Mouse (Mus musculus): ENCODE data around the gene Usp54. TPM values are rescaled to one million over a fixed set of nuclear protein-coding genes. Genes with fewer than 3 reads are reported as not detected.
A peak's percentile ranks its signal among the peaks of the same experiment; 100 is the strongest.

Gene Usp54
- polyA plus RNA-seq (2014; fragmentation: Nextera tagmentation; extraction: Ambion mirVana) = 14.0 and 15.7 TPM in 2 replicates

DNA sequence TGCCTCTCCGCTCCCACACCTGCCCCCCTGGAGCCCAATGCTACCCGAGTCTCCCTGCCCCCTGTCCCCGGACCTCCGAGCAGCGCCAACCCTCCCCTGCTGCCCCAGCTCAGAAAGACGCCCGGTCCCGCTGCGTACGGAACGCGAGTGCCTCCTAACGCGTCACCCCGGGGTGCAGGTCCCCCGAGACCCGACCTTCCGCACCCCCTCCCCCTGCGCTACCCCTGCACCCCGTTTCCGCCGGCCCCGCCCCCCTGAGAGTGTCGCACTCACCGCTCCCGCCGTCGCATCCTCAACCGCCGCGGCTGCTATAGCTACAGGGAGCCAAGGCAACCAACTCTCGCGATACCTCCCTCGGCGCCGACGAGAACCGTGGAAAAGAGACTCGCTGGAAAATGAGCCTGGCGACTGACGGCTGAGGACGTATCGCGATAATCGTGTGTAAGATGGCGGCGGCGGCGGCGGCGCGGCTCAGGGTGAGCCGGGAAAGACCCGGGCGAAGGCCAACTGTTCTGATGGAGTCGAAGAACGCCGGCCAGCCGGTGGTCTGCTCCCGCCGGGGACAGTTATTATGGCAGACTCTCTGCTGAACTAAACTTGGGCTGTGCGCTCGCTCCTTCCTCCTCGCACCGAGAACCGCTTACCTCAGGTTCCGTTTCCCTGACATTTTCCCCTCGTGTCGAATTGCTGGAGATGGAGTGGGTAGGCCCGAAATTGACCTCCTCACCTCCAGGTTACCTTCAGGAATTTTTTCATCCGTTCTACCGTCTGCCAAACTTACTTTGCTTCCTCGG lies at the start of gene Usp54:
TSS of gene Usp54 (minus strand) at position 420 of the 794 bp plus-strand sequence.
- ATAC-seq (ENCODE audit: insufficient read depth, low FRiP score, low TSS enrichment) = peak; percentile 95
- under 1% methylated on average over 73 of the region's 73 CpGs for WGBS
- peak within 1 kb of the TSS; percentile 91 for H3K4me3 ChIP-seq (ENCODE audit: low read depth, low read length)
- no peaks in the 10 kb centered on the region for H3K36me3 ChIP-seq (ENCODE audit: control insufficient read depth, insufficient read depth, low read length)
- H3K9ac ChIP-seq (ENCODE audit: low read length) = peak within 1 kb of the TSS; percentile 95
- H3K4me1 ChIP-seq (ENCODE audit: control insufficient read depth, insufficient read depth, low read length) = peaks cover 5% of the 10 kb centered on the region
- peak within 1 kb of the TSS; percentile 77 for H3K4me2 ChIP-seq (ENCODE audit: low read depth)
- H3K9me3 ChIP-seq (ENCODE audit: control insufficient read depth, low read length) = no peaks in the 10 kb centered on the region
- DNase-seq (ENCODE audit: low spot score) = peak; percentile 97
- no peaks in the 10 kb centered on the region for H3K27me3 ChIP-seq (ENCODE audit: control insufficient read depth, insufficient read depth, low read length)
- H3K27ac ChIP-seq (ENCODE audit: low read depth, low read length) = peak within 1 kb of the TSS; percentile 88

DNA sequence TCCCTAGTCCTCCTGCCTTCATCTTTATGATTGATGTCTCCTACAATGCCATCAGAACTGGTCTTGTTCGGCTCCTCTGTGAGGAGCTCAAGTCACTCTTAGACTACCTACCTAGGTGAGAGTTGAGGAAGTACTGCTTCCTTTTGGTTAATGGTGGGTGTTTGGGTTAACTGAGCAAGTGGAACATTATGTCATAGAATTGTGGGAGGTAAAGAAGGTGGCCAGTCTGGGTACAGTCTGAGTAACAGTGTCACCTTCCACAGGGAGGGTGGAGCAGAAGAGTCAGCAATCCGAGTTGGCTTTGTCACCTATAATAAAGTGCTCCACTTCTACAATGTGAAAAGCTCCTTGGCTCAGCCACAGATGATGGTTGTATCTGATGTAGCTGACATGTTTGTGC lies 48.1 kb upstream of the Usp54 start:
- Histone ChIP-seq H3K9me3 (ENCODE audit: control insufficient read depth, low read length) (no peaks in the 10 kb centered on the region), H3K4me1 (ENCODE audit: control insufficient read depth, insufficient read depth, low read length) (no peaks in the 10 kb centered on the region), H3K27ac (ENCODE audit: low read depth, low read length) (no peak overlapping the region), H3K9ac (ENCODE audit: low read length) (no peak overlapping the region), H3K36me3 (ENCODE audit: control insufficient read depth, insufficient read depth, low read length) (peaks cover 41% of the 10 kb centered on the region), H3K27me3 (ENCODE audit: control insufficient read depth, insufficient read depth, low read length) (no peaks in the 10 kb centered on the region), H3K4me3 (ENCODE audit: low read depth, low read length) (no peak overlapping the region), H3K4me2 (ENCODE audit: low read depth) (no peak overlapping the region)
- ATAC-seq (ENCODE audit: insufficient read depth, low FRiP score, low TSS enrichment) (no peak), DNase-seq (ENCODE audit: low spot score) (no peak)
- WGBS = 91% methylated on average over 2 of the region's 2 CpGs

DNA sequence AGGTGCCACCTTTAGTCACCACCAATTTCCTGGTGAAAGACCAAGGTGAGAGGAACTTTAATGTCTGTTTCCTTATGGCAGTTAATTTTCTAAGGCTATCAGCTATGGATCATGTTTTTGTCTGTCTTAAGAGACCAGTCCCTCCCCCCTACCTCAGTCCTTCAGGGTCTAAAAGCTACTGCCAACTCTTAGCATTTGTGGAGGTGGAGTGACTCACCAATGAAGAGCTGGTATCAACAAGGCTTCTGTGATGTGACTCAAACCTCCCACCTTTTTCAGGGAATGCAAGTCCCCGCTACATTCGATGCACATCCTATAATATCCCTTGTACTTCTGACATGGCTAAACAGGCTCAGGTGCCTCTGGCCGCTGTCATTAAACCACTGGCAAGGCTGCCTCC lies 45.7 kb upstream of the Usp54 start:
- no peak overlapping the region for H3K9ac ChIP-seq (ENCODE audit: low read length)
- DNase-seq (ENCODE audit: low spot score) (no peak), ATAC-seq (ENCODE audit: insufficient read depth, low FRiP score, low TSS enrichment) (no peak)
- peaks cover 48% of the 10 kb centered on the region for H3K36me3 ChIP-seq (ENCODE audit: control insufficient read depth, insufficient read depth, low read length)
- WGBS = 92% methylated on average over 3 of the region's 3 CpGs
- no peak overlapping the region for H3K4me2 ChIP-seq (ENCODE audit: low read depth)
- no peak overlapping the region for H3K27ac ChIP-seq (ENCODE audit: low read depth, low read length)
- H3K4me1 ChIP-seq (ENCODE audit: control insufficient read depth, insufficient read depth, low read length) = no peaks in the 10 kb centered on the region
- H3K9me3 ChIP-seq (ENCODE audit: control insufficient read depth, low read length) = no peaks in the 10 kb centered on the region
- no peak overlapping the region for H3K4me3 ChIP-seq (ENCODE audit: low read depth, low read length)
- no peaks in the 10 kb centered on the region for H3K27me3 ChIP-seq (ENCODE audit: control insufficient read depth, insufficient read depth, low read length)

DNA sequence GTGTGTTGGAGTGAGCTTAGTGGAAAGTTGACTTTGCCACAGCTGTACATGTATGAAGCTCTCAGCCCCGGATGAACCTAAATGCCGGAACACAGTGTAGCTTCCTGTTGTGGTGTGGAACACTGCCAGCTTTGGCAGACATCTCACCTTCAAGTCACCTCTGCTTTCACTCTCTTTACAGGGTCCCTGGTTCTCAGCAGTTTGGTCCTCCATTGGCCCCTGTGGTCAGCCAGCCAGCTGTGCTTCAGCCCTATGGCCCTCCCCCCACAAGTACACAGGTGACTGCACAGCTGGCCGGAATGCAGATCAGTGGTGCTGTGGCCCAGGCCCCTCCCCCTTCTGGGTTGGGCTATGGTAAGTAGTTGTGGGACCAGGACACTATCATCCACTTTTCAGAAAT lies 41.6 kb upstream of the Usp54 start:
- DNase-seq (ENCODE audit: low spot score) (no peak), ATAC-seq (ENCODE audit: insufficient read depth, low FRiP score, low TSS enrichment) (no peak)
- H3K4me3 ChIP-seq (ENCODE audit: low read depth, low read length) = no peak overlapping the region
- H3K4me1 ChIP-seq (ENCODE audit: control insufficient read depth, insufficient read depth, low read length) = no peaks in the 10 kb centered on the region
- no peaks in the 10 kb centered on the region for H3K27me3 ChIP-seq (ENCODE audit: control insufficient read depth, insufficient read depth, low read length)
- no peak overlapping the region for H3K9ac ChIP-seq (ENCODE audit: low read length)
- 87% methylated on average over 3 of the region's 3 CpGs for WGBS
- H3K27ac ChIP-seq (ENCODE audit: low read depth, low read length) = no peak overlapping the region
- H3K9me3 ChIP-seq (ENCODE audit: control insufficient read depth, low read length) = no peaks in the 10 kb centered on the region
- no peak overlapping the region for H3K4me2 ChIP-seq (ENCODE audit: low read depth)
- peaks cover 40% of the 10 kb centered on the region for H3K36me3 ChIP-seq (ENCODE audit: control insufficient read depth, insufficient read depth, low read length)

DNA sequence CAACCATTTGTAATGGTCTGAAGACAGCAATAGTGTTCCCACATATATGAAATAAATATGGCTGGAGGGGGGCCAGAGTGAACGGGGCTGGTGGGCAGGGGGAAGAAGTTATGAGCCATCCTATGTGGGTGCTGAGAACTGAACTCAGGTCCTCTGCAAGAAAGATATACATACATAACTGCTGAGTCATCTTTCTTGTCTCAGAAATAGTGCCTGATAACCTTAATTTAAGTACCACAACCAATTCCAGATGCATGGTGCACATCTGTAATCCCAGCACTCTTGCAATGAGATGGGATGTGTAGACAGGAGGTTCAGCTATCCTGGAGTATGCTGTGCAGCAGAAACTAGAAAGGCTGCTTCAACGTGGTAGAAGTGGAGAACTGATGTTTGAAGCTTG lies 40.9 kb upstream of the Usp54 start:
- Histone ChIP-seq H3K36me3 (ENCODE audit: control insufficient read depth, insufficient read depth, low read length) (peaks cover 36% of the 10 kb centered on the region), H3K4me3 (ENCODE audit: low read depth, low read length) (no peak overlapping the region), H3K4me1 (ENCODE audit: control insufficient read depth, insufficient read depth, low read length) (no peaks in the 10 kb centered on the region), H3K27ac (ENCODE audit: low read depth, low read length) (no peak overlapping the region), H3K4me2 (ENCODE audit: low read depth) (no peak overlapping the region), H3K27me3 (ENCODE audit: control insufficient read depth, insufficient read depth, low read length) (no peaks in the 10 kb centered on the region), H3K9me3 (ENCODE audit: control insufficient read depth, low read length) (no peaks in the 10 kb centered on the region), H3K9ac (ENCODE audit: low read length) (no peak overlapping the region)
- WGBS = 91% methylated on average over 2 of the region's 2 CpGs
- DNase-seq (ENCODE audit: low spot score) = no peak
- no peak for ATAC-seq (ENCODE audit: insufficient read depth, low FRiP score, low TSS enrichment)

DNA sequence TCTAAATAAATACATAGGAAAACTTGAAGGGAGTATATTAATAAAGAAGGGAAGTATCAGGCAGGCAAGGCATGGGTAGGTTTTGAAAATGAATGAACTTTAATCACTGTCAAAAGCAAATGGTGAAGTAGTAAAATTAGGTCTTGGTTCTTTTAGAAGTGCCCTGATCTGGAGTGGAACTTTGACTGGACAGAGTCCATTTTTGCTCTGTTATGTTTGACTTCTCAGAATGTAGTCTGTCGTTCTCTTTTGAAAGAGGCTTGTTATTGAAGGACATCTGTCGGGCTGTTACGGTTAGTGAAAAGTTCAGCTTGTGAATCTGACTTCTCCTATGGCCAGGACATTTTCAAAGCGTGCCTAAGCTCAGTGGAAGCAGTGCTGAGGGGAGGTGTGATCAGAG lies 37.0 kb upstream of the Usp54 start:
- WGBS = 94% methylated on average over 4 of the region's 4 CpGs
- DNase-seq (ENCODE audit: low spot score) = no peak
- no peaks in the 10 kb centered on the region for H3K4me1 ChIP-seq (ENCODE audit: control insufficient read depth, insufficient read depth, low read length)
- H3K9me3 ChIP-seq (ENCODE audit: control insufficient read depth, low read length) = no peaks in the 10 kb centered on the region
- no peak overlapping the region for H3K9ac ChIP-seq (ENCODE audit: low read length)
- no peak for ATAC-seq (ENCODE audit: insufficient read depth, low FRiP score, low TSS enrichment)
- H3K27me3 ChIP-seq (ENCODE audit: control insufficient read depth, insufficient read depth, low read length) = no peaks in the 10 kb centered on the region
- no peak overlapping the region for H3K4me2 ChIP-seq (ENCODE audit: low read depth)
- H3K4me3 ChIP-seq (ENCODE audit: low read depth, low read length) = no peak overlapping the region
- no peak overlapping the region for H3K27ac ChIP-seq (ENCODE audit: low read depth, low read length)
- peaks cover 28% of the 10 kb centered on the region for H3K36me3 ChIP-seq (ENCODE audit: control insufficient read depth, insufficient read depth, low read length)

DNA sequence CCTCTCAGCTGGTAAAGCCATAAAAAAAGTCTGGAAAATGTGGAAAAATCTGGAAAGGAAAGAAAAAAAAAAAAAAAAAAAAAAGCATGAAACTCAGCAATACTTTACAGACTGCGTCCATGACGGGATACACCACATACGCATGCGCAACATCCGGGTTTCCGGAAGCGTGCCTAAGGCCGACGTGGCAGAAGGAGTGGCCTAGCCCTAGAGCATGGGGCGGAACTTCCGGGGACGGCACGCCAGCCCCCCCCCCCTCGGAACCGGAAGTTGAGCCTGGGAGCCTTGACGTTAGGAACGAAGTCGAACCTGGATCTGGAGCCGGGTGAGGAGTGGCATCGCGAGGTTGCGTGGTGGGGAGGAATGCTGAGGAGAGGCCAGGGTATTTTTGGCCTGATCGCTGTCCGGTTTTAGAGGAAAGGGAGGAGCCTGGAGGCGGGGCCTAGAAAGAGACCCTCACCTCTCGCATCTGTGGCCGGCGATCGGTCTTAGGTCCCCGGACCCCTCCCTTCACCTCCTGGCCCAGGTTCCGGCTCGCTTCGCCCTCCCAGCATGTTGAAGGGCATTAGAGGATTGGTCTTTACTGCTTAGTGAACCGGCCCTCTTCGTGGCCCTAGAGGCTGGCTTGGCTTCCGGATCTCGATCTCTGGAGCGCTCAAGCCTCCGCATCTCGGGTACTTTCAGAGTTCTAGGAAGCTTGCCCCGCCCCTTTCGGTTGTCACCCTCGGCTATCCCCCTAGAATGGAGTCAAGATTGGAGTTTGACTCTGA lies 33.4 kb upstream of the Usp54 start, which contains the start of gene Sec24c:
TSS of gene Sec24c (plus strand) at position 245 of the 770 bp plus-strand sequence.
- no peaks in the 10 kb centered on the region for H3K27me3 ChIP-seq (ENCODE audit: control insufficient read depth, insufficient read depth, low read length)
- H3K27ac ChIP-seq (ENCODE audit: low read depth, low read length) = peak within 1 kb of the TSS; percentile 49
- no peaks in the 10 kb centered on the region for H3K4me1 ChIP-seq (ENCODE audit: control insufficient read depth, insufficient read depth, low read length)
- H3K36me3 ChIP-seq (ENCODE audit: control insufficient read depth, insufficient read depth, low read length) = peaks cover 13% of the 10 kb centered on the region
- peak within 1 kb of the TSS; percentile 70 for H3K4me2 ChIP-seq (ENCODE audit: low read depth)
- ATAC-seq (ENCODE audit: insufficient read depth, low FRiP score, low TSS enrichment) (peak; percentile 97), DNase-seq (ENCODE audit: low spot score) (peak; percentile 99)
- H3K9me3 ChIP-seq (ENCODE audit: control insufficient read depth, low read length) = no peaks in the 10 kb centered on the region
- H3K9ac ChIP-seq (ENCODE audit: low read length) = peak within 1 kb of the TSS; percentile 69
- under 1% methylated on average over 42 of the region's 43 CpGs for WGBS
- H3K4me3 ChIP-seq (ENCODE audit: low read depth, low read length) = peak within 1 kb of the TSS; percentile 79

DNA sequence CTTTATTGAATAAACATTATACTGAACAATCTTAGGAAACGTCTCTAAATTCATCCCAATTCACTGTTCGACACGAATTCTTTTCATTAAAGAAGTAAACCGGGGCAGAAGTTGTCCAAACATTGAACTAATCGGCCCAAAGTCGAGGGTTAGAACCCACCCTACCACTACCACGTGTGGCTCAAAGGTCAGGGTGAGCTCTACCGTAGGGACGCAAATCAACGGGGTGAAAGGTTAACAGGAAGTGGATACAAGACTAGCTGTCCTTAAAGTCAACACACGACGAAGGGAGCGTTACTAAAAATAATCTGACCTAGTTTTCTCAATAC lies 32.8 kb upstream of the Usp54 start:
- H3K27me3 ChIP-seq (ENCODE audit: control insufficient read depth, insufficient read depth, low read length) = no peaks in the 10 kb centered on the region
- peak; percentile 30 for DNase-seq (ENCODE audit: low spot score)
- ATAC-seq (ENCODE audit: insufficient read depth, low FRiP score, low TSS enrichment) = peak; percentile 78
- H3K4me1 ChIP-seq (ENCODE audit: control insufficient read depth, insufficient read depth, low read length) = no peaks in the 10 kb centered on the region
- no peaks in the 10 kb centered on the region for H3K9me3 ChIP-seq (ENCODE audit: control insufficient read depth, low read length)
- peak overlapping the region; percentile 39 for H3K9ac ChIP-seq (ENCODE audit: low read length)
- no peak overlapping the region; the same call in 1 of the 2 replicates for H3K27ac ChIP-seq (ENCODE audit: low read depth, low read length)
- H3K4me3 ChIP-seq (ENCODE audit: low read depth, low read length) = peak overlapping the region; percentile 79
- peak overlapping the region; percentile 57 for H3K4me2 ChIP-seq (ENCODE audit: low read depth)
- 13% methylated on average over 13 of the region's 13 CpGs for WGBS
- H3K36me3 ChIP-seq (ENCODE audit: control insufficient read depth, insufficient read depth, low read length) = peaks cover 12% of the 10 kb centered on the region

All from neural tube, embryonic 11.5 days (tissue).